Mouse (Mus musculus) hindbrain, embryonic 11.5 days (tissue): Measurements from ENCODE around the gene Cacna1b. TPM values are rescaled to one million over a fixed set of nuclear protein-coding genes. Genes with fewer than 3 reads are reported as not detected.
A peak's percentile ranks its signal among the peaks of the same experiment; 100 is the strongest.

Experiments
- ATAC-seq: fragments of 200-750 bp; cut with Nextera tagmentation; 2 replicates; pipeline ENCODE4 v1.8.0; 2017; ENCODE audit warnings: mild to moderate bottlenecking, moderate TSS enrichment, moderate library complexity; ENCODE audit not compliant: low FRiP score
- DNase-seq: peaks from one replicate; pipeline ENCODE4 v3.0.0-alpha.2; 2015; ENCODE audit warnings: low spot score
- H3K27ac ChIP-seq: fragments of 300-500 bp; sonication (generic); 2 replicates; pipeline ENCODE4 v1.5.1; 2014; ENCODE audit warnings: mild to moderate bottlenecking, low read depth, low read length
- H3K27me3 ChIP-seq: fragments of 300-500 bp; sonication (generic); 2 replicates; pipeline ENCODE4 v1.6.1; 2014; ENCODE audit warnings: mild to moderate bottlenecking, low read length, moderate library complexity, mixed read lengths; ENCODE audit not compliant: control insufficient read depth, insufficient read depth
- H3K36me3 ChIP-seq: fragments of 300-500 bp; sonication (generic); 2 replicates; pipeline ENCODE4 v1.6.1; 2014; ENCODE audit warnings: mild to moderate bottlenecking, low read length, moderate library complexity, mixed read lengths; ENCODE audit not compliant: control insufficient read depth, insufficient read depth
- H3K4me1 ChIP-seq: fragments of 300-500 bp; sonication (generic); replicated peaks from 2 replicates; pipeline ENCODE4 v1.6.1; 2014; ENCODE audit warnings: low read length, mixed read lengths; ENCODE audit not compliant: control insufficient read depth, insufficient read depth
- H3K4me2 ChIP-seq: fragments of 300-500 bp; sonication (generic); replicated peaks from 2 replicates; pipeline ENCODE4 v1.6.1; 2014; ENCODE audit warnings: mild to moderate bottlenecking, low read depth, low read length
- H3K4me3 ChIP-seq: fragments of 300-500 bp; sonication (generic); 2 replicates; pipeline ENCODE4 v1.5.1; 2014; ENCODE audit warnings: low read depth, low read length
- H3K9ac ChIP-seq: fragments of 300-500 bp; sonication (generic); 2 replicates; pipeline ENCODE4 v1.6.1; 2014; ENCODE audit warnings: low read depth, low read length
- H3K9me3 ChIP-seq: fragments of 300-500 bp; sonication (generic); 2 replicates; pipeline ENCODE4 v1.6.1; 2016; ENCODE audit warnings: low read length; ENCODE audit not compliant: control insufficient read depth
- WGBS: fragments of 180-500 bp; shearing (Covaris S2); extraction: QIAGEN DNeasy Blood & Tissue Kit; methylation state at CpG from one replicate; pipeline ENCODE4 v1.1.7; 2014; 5-methylcytosine and 5-hydroxymethylcytosine counted together
- polyA plus RNA-seq: library from polyadenylated mRNA; unstranded; fragments of >200 nt; fragmentation: Nextera tagmentation; extraction: Ambion mirVana; gene quantifications from 2 replicates; pipeline ENCODE4 v1.2.1, GENCODE M21; 2014

The Cacna1b gene
- polyA plus RNA-seq, 1 experiment from 2014 or later = 4.8 TPM

DNA sequence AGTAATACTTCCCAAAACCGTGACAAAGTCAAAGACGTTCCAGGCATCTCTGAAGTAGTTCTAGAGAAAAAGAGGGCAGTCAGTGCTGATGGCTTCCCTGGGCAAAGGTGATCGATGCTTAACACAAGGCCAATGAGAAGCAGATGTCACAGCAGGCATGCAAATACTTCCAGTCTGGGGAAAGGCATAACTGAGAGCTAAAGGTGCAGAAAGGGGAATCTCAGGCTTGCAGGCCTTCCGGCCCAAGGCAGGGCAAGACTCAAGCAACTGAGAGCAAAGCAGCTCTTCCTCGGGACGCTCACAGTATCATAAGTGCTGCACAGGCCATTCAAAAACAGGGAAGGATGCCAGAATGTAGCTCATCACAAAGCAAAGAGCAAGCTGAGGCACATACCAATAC lies 114.4 kb downstream of the Cacna1b start:
- no peak overlapping the region for H3K4me3 ChIP-seq
- no peak overlapping the region for H3K4me2 ChIP-seq
- H3K9me3 ChIP-seq = no peaks in the 10 kb centered on the region
- no peaks in the 10 kb centered on the region for H3K36me3 ChIP-seq
- DNase-seq (no peak), ATAC-seq (no peak)
- H3K27ac ChIP-seq = no peak overlapping the region
- no peak overlapping the region for H3K9ac ChIP-seq
- WGBS = 61% methylated on average over 6 of the region's 6 CpGs
- no peaks in the 10 kb centered on the region for H3K27me3 ChIP-seq
- no peaks in the 10 kb centered on the region for H3K4me1 ChIP-seq

DNA sequence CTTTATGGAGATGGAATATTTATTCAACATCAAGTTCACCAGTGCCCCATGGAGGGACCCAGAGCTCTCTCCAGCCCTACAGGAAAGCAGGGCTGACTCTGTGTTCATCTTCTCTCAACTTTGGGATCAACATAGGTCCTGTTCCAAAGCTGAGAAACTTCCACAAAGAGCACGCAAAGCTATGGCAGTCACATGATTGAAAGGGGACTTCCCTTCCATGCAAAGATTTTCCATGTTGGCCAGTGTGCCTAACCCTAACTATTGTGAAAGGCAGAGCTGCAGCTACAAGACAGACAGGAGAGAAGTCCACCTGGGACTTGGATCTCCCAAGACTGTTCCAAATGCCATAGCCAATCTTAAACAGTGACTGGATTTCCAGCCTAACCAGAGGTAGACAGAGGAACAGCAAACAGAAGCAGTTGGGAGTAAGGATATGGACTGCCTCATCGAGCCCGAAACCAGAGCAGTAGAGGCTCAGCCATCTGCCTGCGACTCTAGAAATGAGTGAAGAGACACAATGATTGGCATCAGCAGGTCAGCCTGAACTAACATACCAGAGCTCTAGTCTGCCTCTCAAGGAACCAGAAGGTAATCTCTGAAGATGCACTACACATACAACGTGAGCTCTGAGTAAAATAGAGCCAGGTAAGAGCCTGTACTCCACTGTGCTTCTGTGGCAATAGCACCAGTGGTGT lies 116.4 kb downstream of the Cacna1b start:
- H3K9ac ChIP-seq = no peak overlapping the region
- no peaks in the 10 kb centered on the region for H3K9me3 ChIP-seq
- no peak overlapping the region for H3K4me2 ChIP-seq
- no peak for ATAC-seq
- no peaks in the 10 kb centered on the region for H3K27me3 ChIP-seq
- no peak for DNase-seq
- 93% methylated on average over 5 of the region's 5 CpGs for WGBS
- no peak overlapping the region for H3K27ac ChIP-seq
- H3K4me1 ChIP-seq = no peaks in the 10 kb centered on the region
- H3K36me3 ChIP-seq = no peaks in the 10 kb centered on the region
- H3K4me3 ChIP-seq = no peak overlapping the region

DNA sequence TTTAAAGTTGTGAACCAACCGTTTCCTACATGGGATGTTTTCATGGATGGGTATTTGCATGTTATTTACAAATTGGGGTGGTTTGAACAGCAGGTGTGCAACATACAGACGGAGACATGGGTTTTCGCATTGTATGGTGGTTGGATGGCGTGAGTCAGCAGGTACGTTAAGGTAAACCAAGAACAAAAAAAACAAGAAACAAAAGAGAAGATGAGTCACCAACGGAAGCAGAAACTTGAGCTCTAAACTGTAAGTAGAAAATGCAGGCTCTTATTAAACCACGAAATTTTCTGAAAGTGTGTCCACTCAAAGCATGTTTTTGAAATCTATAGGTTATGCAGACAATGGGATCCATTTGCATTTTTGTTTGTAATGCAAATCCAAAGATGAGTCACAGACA lies 120.1 kb downstream of the Cacna1b start:
- Histone ChIP-seq H3K4me3 (no peak overlapping the region), H3K4me1 (no peaks in the 10 kb centered on the region; the same call in 1 of the 2 replicates), H3K9me3 (no peaks in the 10 kb centered on the region), H3K36me3 (no peaks in the 10 kb centered on the region), H3K27ac (no peak overlapping the region), H3K4me2 (no peak overlapping the region), H3K9ac (no peak overlapping the region), H3K27me3 (no peaks in the 10 kb centered on the region)
- DNase-seq (no peak), ATAC-seq (no peak)
- WGBS = 87% methylated on average over 7 of the region's 7 CpGs

DNA sequence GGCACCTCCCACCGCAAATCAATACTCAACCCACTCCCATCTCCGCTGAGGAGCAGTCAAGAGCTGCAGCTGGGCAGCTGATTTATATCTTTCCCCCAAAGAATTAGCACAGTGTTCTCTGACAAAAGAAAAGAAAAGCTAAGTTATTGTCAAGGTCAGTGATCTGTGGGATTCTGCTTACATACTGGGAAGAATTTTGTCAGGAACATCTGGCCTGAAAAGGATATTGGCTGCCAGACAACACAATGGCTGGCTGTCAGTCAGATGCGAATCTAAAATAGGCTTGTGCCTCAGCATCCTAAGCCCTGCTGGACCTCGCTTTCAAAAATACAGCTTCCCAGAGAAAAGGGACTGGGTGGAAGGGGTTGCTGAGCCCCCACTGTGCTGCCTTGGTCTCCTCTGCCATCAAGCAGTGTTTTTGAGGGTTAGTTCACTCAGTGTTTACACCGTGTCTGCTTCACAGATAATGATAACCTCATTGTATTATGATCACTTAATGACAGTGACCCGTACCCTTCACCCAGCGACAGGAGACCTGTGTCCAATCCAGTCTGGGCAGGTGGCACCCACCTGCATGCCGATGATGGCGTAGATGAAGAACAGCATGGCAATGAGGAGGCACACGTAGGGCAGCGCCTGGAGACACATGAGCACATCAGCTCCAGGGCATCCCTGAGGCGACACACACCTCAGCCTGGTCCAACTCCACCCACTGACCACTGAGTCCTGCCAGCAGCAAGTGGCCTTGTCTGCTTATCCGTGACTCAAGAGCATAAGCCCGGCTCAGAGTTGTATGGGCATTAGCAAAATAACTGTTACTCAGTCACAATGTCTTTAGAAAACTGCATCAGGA lies 124.6 kb downstream of the Cacna1b start:
- Histone ChIP-seq H3K4me2 (no peak overlapping the region), H3K4me1 (no peaks in the 10 kb centered on the region; the same call in 1 of the 2 replicates), H3K9me3 (no peaks in the 10 kb centered on the region), H3K9ac (no peak overlapping the region), H3K27me3 (no peaks in the 10 kb centered on the region), H3K36me3 (no peaks in the 10 kb centered on the region), H3K27ac (no peak overlapping the region), H3K4me3 (no peak overlapping the region)
- peak; percentile 60; the same call in 1 of the 2 replicates for ATAC-seq
- DNase-seq = peak; percentile 8
- 64% methylated on average over 14 of the region's 14 CpGs for WGBS

DNA sequence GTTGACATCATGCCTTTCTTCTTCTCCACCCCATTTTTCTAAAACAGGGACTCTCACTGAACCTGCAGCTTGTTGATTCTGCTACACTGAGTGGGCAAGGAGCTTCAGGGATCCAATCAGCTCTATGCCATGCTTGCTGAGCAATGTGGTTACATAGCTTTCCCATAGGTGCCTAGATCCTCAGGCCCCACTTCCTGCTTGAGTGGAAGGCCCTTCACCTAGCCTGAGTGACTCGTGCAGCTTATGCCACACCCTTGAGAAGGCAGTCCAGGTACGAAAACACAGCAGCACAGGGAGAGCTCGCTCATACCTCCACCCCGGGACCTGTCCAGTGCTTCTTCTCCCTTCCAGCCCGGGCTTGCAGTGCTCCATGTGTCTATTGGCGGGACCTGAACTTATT lies 129.3 kb downstream of the Cacna1b start:
- H3K27me3 ChIP-seq = no peaks in the 10 kb centered on the region
- H3K9ac ChIP-seq = no peak overlapping the region
- H3K27ac ChIP-seq = no peak overlapping the region
- no peak overlapping the region for H3K4me3 ChIP-seq
- DNase-seq (no peak), ATAC-seq (no peak)
- H3K4me1 ChIP-seq = no peaks in the 10 kb centered on the region; the same call in 1 of the 2 replicates
- WGBS = 87% methylated on average over 6 of the region's 6 CpGs
- no peak overlapping the region for H3K4me2 ChIP-seq
- H3K9me3 ChIP-seq = no peaks in the 10 kb centered on the region
- H3K36me3 ChIP-seq = no peaks in the 10 kb centered on the region

DNA sequence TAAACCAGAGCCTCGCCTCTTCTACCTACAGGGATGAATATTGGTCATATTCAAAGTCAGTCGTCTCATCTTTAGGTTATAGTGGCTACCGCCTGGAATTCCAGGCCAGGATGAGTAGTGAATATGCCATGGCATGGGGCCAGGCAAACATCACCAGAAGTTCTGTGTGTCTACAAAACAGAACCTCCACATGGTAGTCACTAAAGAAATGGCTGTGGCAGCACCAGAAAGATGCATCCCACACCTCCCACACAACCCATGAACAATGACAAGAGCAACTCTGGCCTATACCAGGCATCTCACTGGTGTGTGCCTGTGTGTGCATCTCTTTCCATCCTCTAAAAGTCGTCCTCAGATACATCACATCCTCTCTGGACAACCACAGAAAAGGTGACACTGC lies 145.8 kb downstream of the Cacna1b start:
- 89% methylated on average over 4 of the region's 4 CpGs for WGBS
- no peak for ATAC-seq
- H3K27ac ChIP-seq = no peak overlapping the region

DNA sequence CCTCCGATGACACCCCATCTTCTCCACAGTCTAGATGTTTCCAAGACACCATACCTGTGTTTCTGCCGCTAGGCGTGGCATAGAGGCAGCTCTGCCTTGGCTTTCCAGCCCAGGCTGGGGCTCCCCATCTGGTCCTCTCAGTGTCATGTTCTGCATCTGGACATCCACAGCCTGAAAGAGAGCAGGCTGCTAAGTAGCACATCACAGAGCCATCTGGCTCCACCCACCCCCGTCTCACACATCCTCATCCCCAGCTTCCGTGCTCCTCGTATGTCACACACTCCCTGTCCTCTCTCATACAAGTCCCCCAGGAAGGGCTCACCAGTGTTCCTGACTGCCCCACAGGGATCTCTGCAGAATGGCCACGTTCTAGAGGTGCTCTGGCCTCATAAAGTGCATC lies 153.2 kb downstream of the Cacna1b start:
- Histone ChIP-seq H3K9me3 (no peaks in the 10 kb centered on the region), H3K4me2 (no peak overlapping the region), H3K4me3 (no peak overlapping the region), H3K4me1 (no peaks in the 10 kb centered on the region; the same call in 1 of the 2 replicates), H3K27me3 (no peaks in the 10 kb centered on the region), H3K9ac (no peak overlapping the region), H3K27ac (no peak overlapping the region), H3K36me3 (no peaks in the 10 kb centered on the region)
- no peak for ATAC-seq
- WGBS = 85% methylated on average over 7 of the region's 7 CpGs
- DNase-seq = no peak

More for the DNA sequence above, 145.8 kb downstream of the Cacna1b start:
- no peaks in the 10 kb centered on the region for H3K36me3 ChIP-seq
- no peaks in the 10 kb centered on the region for H3K27me3 ChIP-seq
- no peak overlapping the region for H3K9ac ChIP-seq
- H3K4me3 ChIP-seq = no peak overlapping the region
- no peaks in the 10 kb centered on the region for H3K4me1 ChIP-seq
- H3K4me2 ChIP-seq = no peak overlapping the region
- H3K9me3 ChIP-seq = no peaks in the 10 kb centered on the region
- no peak for DNase-seq

DNA sequence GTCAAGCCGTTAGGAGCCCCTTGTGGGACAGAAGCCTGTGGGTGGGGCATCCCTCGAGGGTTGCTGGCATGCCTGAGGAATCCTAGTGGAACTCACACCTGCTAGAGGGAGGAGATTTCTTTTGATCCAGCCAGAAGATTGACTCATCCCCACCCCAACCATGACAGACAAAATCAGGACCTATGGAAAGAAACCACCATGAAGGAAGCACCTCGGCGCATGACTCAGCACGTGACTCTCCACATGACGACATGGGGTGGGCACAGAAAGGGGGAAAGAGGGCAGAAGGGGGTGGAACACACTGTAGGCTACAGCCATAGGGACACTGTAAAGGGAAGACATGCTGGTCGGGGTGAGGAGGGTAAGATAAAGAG lies 154.2 kb downstream of the Cacna1b start:
- DNase-seq (no peak), ATAC-seq (peak; percentile 25; the same call in 1 of the 2 replicates)
- Histone ChIP-seq H3K4me1 (no peaks in the 10 kb centered on the region; the same call in 1 of the 2 replicates), H3K36me3 (no peaks in the 10 kb centered on the region), H3K27ac (no peak overlapping the region), H3K4me3 (no peak overlapping the region), H3K4me2 (no peak overlapping the region), H3K9me3 (no peaks in the 10 kb centered on the region), H3K9ac (no peak overlapping the region), H3K27me3 (no peaks in the 10 kb centered on the region)
- WGBS = 47% methylated on average over 7 of the region's 7 CpGs
